Mouse (Mus musculus): ENCODE measurements around the gene Gadd45b. TPM values are rescaled to one million over a fixed set of nuclear protein-coding genes. Genes with fewer than 3 reads are reported as not detected.
A peak's percentile ranks its signal among the peaks of the same experiment; 100 is the strongest.

Gadd45b gene
- total and polyA plus RNA-seq, 2 experiments from 2014 or later, result 5.0 to 7.3 TPM

DNA sequence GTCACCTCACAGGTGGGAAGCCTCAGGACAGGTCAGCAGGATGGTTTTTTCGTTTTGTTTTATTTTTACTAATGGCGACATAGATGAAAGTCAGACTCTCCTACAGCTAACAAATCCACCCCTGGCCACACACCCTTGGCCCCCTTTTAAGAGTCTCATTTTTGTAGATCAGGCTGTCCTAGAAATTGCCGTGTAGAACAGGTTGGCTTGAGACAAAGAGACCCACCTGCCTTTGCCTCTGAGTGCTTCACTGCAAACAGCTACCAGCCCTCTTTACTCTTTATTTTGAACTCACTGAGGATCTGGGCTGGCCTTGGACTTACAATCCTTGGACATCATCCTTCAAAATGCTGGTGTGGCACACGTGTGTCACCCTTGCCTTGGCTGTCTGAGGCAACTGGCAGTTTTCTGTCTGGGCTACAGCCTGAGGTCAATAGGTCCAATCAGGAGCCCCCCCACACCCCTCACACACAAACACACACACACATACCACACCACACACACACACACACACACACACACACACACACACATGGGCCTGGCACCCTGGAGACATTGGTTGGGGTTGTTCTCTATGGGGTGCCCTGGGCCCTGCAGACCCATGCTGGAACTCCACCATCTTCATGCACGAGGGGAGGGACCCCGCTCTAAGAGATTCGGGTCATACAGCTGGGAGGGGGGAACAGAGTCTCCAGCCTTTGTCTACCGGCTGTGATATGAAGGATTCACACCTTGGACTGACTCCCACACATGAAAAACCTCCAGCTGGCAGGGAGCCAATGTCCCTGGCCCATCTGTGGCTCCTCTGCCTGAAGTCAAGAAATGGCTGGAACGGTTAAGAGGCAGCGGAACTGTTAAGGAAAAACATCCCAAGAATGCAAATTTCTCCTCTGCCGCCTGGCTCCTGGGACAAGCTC lies 42.5 kb downstream of the Gadd45b start:
- WGBS, result 53% methylated on average over 11 of the region's 11 CpGs
- Histone ChIP-seq H3K27me3 (ENCODE audit: insufficient read depth, low read length) (no peaks in the 10 kb centered on the region), H3K4me2 (ENCODE audit: low read depth, low read length, poor library complexity, severe bottlenecking) (no peak overlapping the region), H3K9me3 (ENCODE audit: low read length) (no peaks in the 10 kb centered on the region), H3K36me3 (ENCODE audit: insufficient read depth, low read length) (no peaks in the 10 kb centered on the region), H3K4me3 (ENCODE audit: low read depth, low read length) (no peak overlapping the region), H3K9ac (replicated peaks; ENCODE audit: low read length, poor library complexity, severe bottlenecking) (no peak overlapping the region), H3K27ac (ENCODE audit: low read depth, low read length) (no peak overlapping the region), H3K4me1 (ENCODE audit: insufficient read depth, low read length) (0 out of 2 replicates have a peak, but pooled peaks cover 3% of the 10 kb centered on the region)
- no peak for TF ChIP-seq CTCF (IDR thresholded peaks at IDR 0.05)
- no peak for ATAC-seq (ENCODE audit: low FRiP score)
- DNase-seq (ENCODE audit: low spot score), result peak; percentile 74

DNA sequence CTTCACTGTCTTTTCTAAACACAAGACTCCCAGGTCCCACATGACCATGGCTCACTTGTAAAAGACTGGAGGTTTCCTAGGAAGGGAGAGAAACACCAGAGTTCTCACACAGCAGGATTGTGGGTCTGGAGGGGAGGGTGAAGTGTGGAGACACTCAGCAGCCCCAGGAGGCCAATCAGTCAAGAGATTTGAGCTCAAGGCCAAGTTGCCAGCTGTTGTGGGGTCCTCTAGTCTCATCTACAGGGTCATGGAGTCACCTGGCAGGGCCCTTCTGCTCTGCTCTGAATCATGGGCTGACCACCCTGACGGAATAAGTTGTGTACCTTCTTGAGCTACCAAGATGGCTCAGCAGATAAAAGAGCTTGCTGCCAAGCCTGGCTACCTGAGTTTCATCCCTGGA lies 43.8 kb downstream of the Gadd45b start:
- no peak overlapping the region for H3K4me3 ChIP-seq (ENCODE audit: low read depth, low read length)
- H3K4me2 ChIP-seq (ENCODE audit: low read depth, low read length, poor library complexity, severe bottlenecking), result no peak overlapping the region
- no peaks in the 10 kb centered on the region for H3K36me3 ChIP-seq (ENCODE audit: insufficient read depth, low read length)
- H3K4me1 ChIP-seq (ENCODE audit: insufficient read depth, low read length), result 0 out of 2 replicates have a peak, but pooled peaks cover 3% of the 10 kb centered on the region
- WGBS, result 81% methylated on average over 1 of the region's 1 CpGs
- no peak overlapping the region for H3K9ac ChIP-seq (replicated peaks; ENCODE audit: low read length, poor library complexity, severe bottlenecking)
- TF ChIP-seq CTCF (IDR thresholded peaks at IDR 0.05), result no peak
- H3K9me3 ChIP-seq (ENCODE audit: low read length), result no peaks in the 10 kb centered on the region
- no peak overlapping the region for H3K27ac ChIP-seq (ENCODE audit: low read depth, low read length)
- no peaks in the 10 kb centered on the region for H3K27me3 ChIP-seq (ENCODE audit: insufficient read depth, low read length)
- no peak for DNase-seq (ENCODE audit: low spot score)
- no peak for ATAC-seq (ENCODE audit: low FRiP score)

DNA sequence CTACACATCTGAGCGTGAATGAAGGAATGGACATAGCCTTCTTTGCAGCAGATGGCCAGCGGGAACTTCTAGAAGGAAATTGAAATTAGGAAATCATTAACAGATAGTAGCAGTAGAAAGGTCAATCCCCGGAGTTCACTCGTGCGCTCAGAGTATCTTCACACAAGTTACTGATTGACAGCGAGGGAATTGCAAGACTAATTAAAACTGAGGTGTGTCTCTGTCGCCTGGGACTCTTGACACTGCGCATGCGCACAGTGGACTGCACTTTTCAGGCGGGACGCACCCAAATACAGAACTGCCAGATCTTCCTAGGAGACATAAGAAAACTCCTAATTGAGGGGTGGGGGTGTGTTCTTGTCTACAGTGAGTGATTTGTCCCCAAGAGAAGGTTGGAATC lies 45.6 kb downstream of the Gadd45b start:
- TF ChIP-seq CTCF (IDR thresholded peaks at IDR 0.05), result no peak
- 91% methylated on average over 11 of the region's 11 CpGs for WGBS
- Histone ChIP-seq H3K27me3 (ENCODE audit: insufficient read depth, low read length) (no peaks in the 10 kb centered on the region), H3K9me3 (ENCODE audit: low read length) (no peaks in the 10 kb centered on the region), H3K4me2 (ENCODE audit: low read depth, low read length, poor library complexity, severe bottlenecking) (no peak overlapping the region), H3K4me3 (ENCODE audit: low read depth, low read length) (no peak overlapping the region), H3K36me3 (ENCODE audit: insufficient read depth, low read length) (no peaks in the 10 kb centered on the region), H3K27ac (ENCODE audit: low read depth, low read length) (no peak overlapping the region), H3K9ac (replicated peaks; ENCODE audit: low read length, poor library complexity, severe bottlenecking) (no peak overlapping the region), H3K4me1 (ENCODE audit: insufficient read depth, low read length) (0 out of 2 replicates have a peak, but pooled peaks cover 3% of the 10 kb centered on the region)
- ATAC-seq (ENCODE audit: low FRiP score) (no peak), DNase-seq (ENCODE audit: low spot score) (no peak)

GRCm38 (mm10) chr10:80981564-80982112 lies 51.8 kb downstream of the Gadd45b start:
- Histone ChIP-seq H3K4me3 (ENCODE audit: low read depth, low read length) (no peak overlapping the region), H3K9ac (replicated peaks; ENCODE audit: low read length, poor library complexity, severe bottlenecking) (no peak overlapping the region), H3K4me2 (ENCODE audit: low read depth, low read length, poor library complexity, severe bottlenecking) (no peak overlapping the region), H3K4me1 (ENCODE audit: insufficient read depth, low read length) (peaks cover 6% of the 10 kb centered on the region; the same call in 1 of the 2 replicates), H3K27me3 (ENCODE audit: insufficient read depth, low read length) (peaks cover 14% of the 10 kb centered on the region), H3K36me3 (ENCODE audit: insufficient read depth, low read length) (no peaks in the 10 kb centered on the region), H3K9me3 (ENCODE audit: low read length) (no peaks in the 10 kb centered on the region), H3K27ac (ENCODE audit: low read depth, low read length) (no peak overlapping the region)
- WGBS, result 59% methylated on average over 7 of the region's 7 CpGs
- no peak for DNase-seq (ENCODE audit: low spot score)
- TF ChIP-seq CTCF (IDR thresholded peaks at IDR 0.05), result no peak
- ATAC-seq (ENCODE audit: low FRiP score), result no peak

Other genes starting within 250 kb of the Gadd45b start
- gene Mob3a, start 228.1 kb upstream of the Gadd45b start, total RNA-seq (2014; rRNA removed), result 66.6 and 75.1 TPM in 2 replicates
- gene Mob3a, start 228.1 kb upstream of the Gadd45b start, polyA plus RNA-seq (2015; fragmentation: Nextera tagmentation; extraction: Ambion mirVana), result 44.9 and 48.5 TPM in 2 replicates
- 26.3 and 48.0 TPM in 2 replicates for gene Izumo4, start 227.9 kb upstream of the Gadd45b start, total RNA-seq (2014; rRNA removed)
- 44.0 and 47.4 TPM in 2 replicates for gene Izumo4, start 227.9 kb upstream of the Gadd45b start, polyA plus RNA-seq (2015; fragmentation: Nextera tagmentation; extraction: Ambion mirVana)
- 182 and 183 TPM in 2 replicates for gene Ap3d1, start 187.8 kb upstream of the Gadd45b start, total RNA-seq (2014; rRNA removed)
- gene Ap3d1, start 187.8 kb upstream of the Gadd45b start, polyA plus RNA-seq (2015; fragmentation: Nextera tagmentation; extraction: Ambion mirVana), result 95.4 and 105 TPM in 2 replicates
- gene Dot1l, start 174.9 kb upstream of the Gadd45b start, total RNA-seq (2014; rRNA removed), result 23.8 and 34.4 TPM in 2 replicates
- 9.9 and 13.4 TPM in 2 replicates for gene Dot1l, start 174.9 kb upstream of the Gadd45b start, polyA plus RNA-seq (2015; fragmentation: Nextera tagmentation; extraction: Ambion mirVana)
- 18.3 and 34.2 TPM in 2 replicates for gene Sf3a2, start 131.9 kb upstream of the Gadd45b start, total RNA-seq (2014; rRNA removed)
- 61.5 and 64.3 TPM in 2 replicates for gene Sf3a2, start 131.9 kb upstream of the Gadd45b start, polyA plus RNA-seq (2015; fragmentation: Nextera tagmentation; extraction: Ambion mirVana)
- 68.0 and 88.1 TPM in 2 replicates for gene Plekhj1, start 131.4 kb upstream of the Gadd45b start, total RNA-seq (2014; rRNA removed)
- gene Plekhj1, start 131.4 kb upstream of the Gadd45b start, polyA plus RNA-seq (2015; fragmentation: Nextera tagmentation; extraction: Ambion mirVana), result 94.1 and 103 TPM in 2 replicates
- 0.82 and 2.9 TPM in 2 replicates for gene Amh, start 124.8 kb upstream of the Gadd45b start, total RNA-seq (2014; rRNA removed)
- gene Amh, start 124.8 kb upstream of the Gadd45b start, polyA plus RNA-seq (2015; fragmentation: Nextera tagmentation; extraction: Ambion mirVana), result not detected in 2 replicates
- not detected in 2 replicates for gene Jsrp1, start 116.6 kb upstream of the Gadd45b start, total RNA-seq (2014; rRNA removed)
- gene Jsrp1, start 116.6 kb upstream of the Gadd45b start, polyA plus RNA-seq (2015; fragmentation: Nextera tagmentation; extraction: Ambion mirVana), result 0.83 and 1.1 TPM in 2 replicates
- 863 and 928 TPM in 2 replicates for gene Oaz1, start 103.4 kb upstream of the Gadd45b start, total RNA-seq (2014; rRNA removed)
- 1,039 and 1,193 TPM in 2 replicates for gene Oaz1, start 103.4 kb upstream of the Gadd45b start, polyA plus RNA-seq (2015; fragmentation: Nextera tagmentation; extraction: Ambion mirVana)
- 39.3 and 61.0 TPM in 2 replicates for gene Lingo3, start 86.0 kb upstream of the Gadd45b start, total RNA-seq (2014; rRNA removed)
- 24.4 and 26.8 TPM in 2 replicates for gene Lingo3, start 86.0 kb upstream of the Gadd45b start, polyA plus RNA-seq (2015; fragmentation: Nextera tagmentation; extraction: Ambion mirVana)
- 136 and 249 TPM in 2 replicates for gene Lsm7, start 74.9 kb upstream of the Gadd45b start, total RNA-seq (2014; rRNA removed)
- 292 and 299 TPM in 2 replicates for gene Lsm7, start 74.9 kb upstream of the Gadd45b start, polyA plus RNA-seq (2015; fragmentation: Nextera tagmentation; extraction: Ambion mirVana)
- gene Sppl2b, start 74.8 kb upstream of the Gadd45b start, total RNA-seq (2014; rRNA removed), result 116 and 132 TPM in 2 replicates
- 78.6 and 86.2 TPM in 2 replicates for gene Sppl2b, start 74.8 kb upstream of the Gadd45b start, polyA plus RNA-seq (2015; fragmentation: Nextera tagmentation; extraction: Ambion mirVana)
- gene Tmprss9, start 58.2 kb upstream of the Gadd45b start, total RNA-seq (2014; rRNA removed), result 0.09 and 0.11 TPM in 2 replicates
- 0.27 and 0.31 TPM in 2 replicates for gene Tmprss9, start 58.2 kb upstream of the Gadd45b start, polyA plus RNA-seq (2015; fragmentation: Nextera tagmentation; extraction: Ambion mirVana)
- gene Timm13, start 29.1 kb upstream of the Gadd45b start, total RNA-seq (2014; rRNA removed), result 153 and 267 TPM in 2 replicates
- 362 and 384 TPM in 2 replicates for gene Timm13, start 29.1 kb upstream of the Gadd45b start, polyA plus RNA-seq (2015; fragmentation: Nextera tagmentation; extraction: Ambion mirVana)
- 40.2 and 47.3 TPM in 2 replicates for gene Lmnb2, start 11.8 kb upstream of the Gadd45b start, total RNA-seq (2014; rRNA removed)
- gene Lmnb2, start 11.8 kb upstream of the Gadd45b start, polyA plus RNA-seq (2015; fragmentation: Nextera tagmentation; extraction: Ambion mirVana), result 22.6 and 22.7 TPM in 2 replicates
- gene Gng7, start 84.9 kb downstream of the Gadd45b start, total RNA-seq (2014; rRNA removed), result 27.6 and 40.7 TPM in 2 replicates
- gene Gng7, start 84.9 kb downstream of the Gadd45b start, polyA plus RNA-seq (2015; fragmentation: Nextera tagmentation; extraction: Ambion mirVana), result 29.5 and 29.9 TPM in 2 replicates
- gene Diras1, start 95.6 kb downstream of the Gadd45b start, total RNA-seq (2014; rRNA removed), result 104 and 119 TPM in 2 replicates
- 95.2 and 98.3 TPM in 2 replicates for gene Diras1, start 95.6 kb downstream of the Gadd45b start, polyA plus RNA-seq (2015; fragmentation: Nextera tagmentation; extraction: Ambion mirVana)
- 115 and 122 TPM in 2 replicates for gene Slc39a3, start 107.4 kb downstream of the Gadd45b start, total RNA-seq (2014; rRNA removed)
- gene Slc39a3, start 107.4 kb downstream of the Gadd45b start, polyA plus RNA-seq (2015; fragmentation: Nextera tagmentation; extraction: Ambion mirVana), result 50.2 and 54.7 TPM in 2 replicates
- 216 and 236 TPM in 2 replicates for gene Sgta, start 130.1 kb downstream of the Gadd45b start, total RNA-seq (2014; rRNA removed)
- 325 and 348 TPM in 2 replicates for gene Sgta, start 130.1 kb downstream of the Gadd45b start, polyA plus RNA-seq (2015; fragmentation: Nextera tagmentation; extraction: Ambion mirVana)
- gene Thop1, start 140.0 kb downstream of the Gadd45b start, total RNA-seq (2014; rRNA removed), result 59.9 and 67.1 TPM in 2 replicates
- 35.2 and 35.8 TPM in 2 replicates for gene Thop1, start 140.0 kb downstream of the Gadd45b start, polyA plus RNA-seq (2015; fragmentation: Nextera tagmentation; extraction: Ambion mirVana)
- 0.28 and 1.6 TPM in 2 replicates for gene Creb3l3, start 168.8 kb downstream of the Gadd45b start, total RNA-seq (2014; rRNA removed)
- gene Creb3l3, start 168.8 kb downstream of the Gadd45b start, polyA plus RNA-seq (2015; fragmentation: Nextera tagmentation; extraction: Ambion mirVana), result 0.62 and 0.81 TPM in 2 replicates
- gene Map2k2, start 175.8 kb downstream of the Gadd45b start, total RNA-seq (2014; rRNA removed), result 256 and 261 TPM in 2 replicates
- 210 and 218 TPM in 2 replicates for gene Map2k2, start 175.8 kb downstream of the Gadd45b start, polyA plus RNA-seq (2015; fragmentation: Nextera tagmentation; extraction: Ambion mirVana)
- 23.6 and 29.5 TPM in 2 replicates for gene Zbtb7a, start 205.1 kb downstream of the Gadd45b start, total RNA-seq (2014; rRNA removed)
- gene Zbtb7a, start 205.1 kb downstream of the Gadd45b start, polyA plus RNA-seq (2015; fragmentation: Nextera tagmentation; extraction: Ambion mirVana), result 16.1 and 18.0 TPM in 2 replicates
- gene Pias4, start 237.8 kb downstream of the Gadd45b start, total RNA-seq (2014; rRNA removed), result 31.2 and 38.0 TPM in 2 replicates
- gene Pias4, start 237.8 kb downstream of the Gadd45b start, polyA plus RNA-seq (2015; fragmentation: Nextera tagmentation; extraction: Ambion mirVana), result 30.1 and 31.3 TPM in 2 replicates
- gene Eef2, start 246.6 kb downstream of the Gadd45b start, total RNA-seq (2014; rRNA removed), result 2,062 and 2,304 TPM in 2 replicates
- gene Eef2, start 246.6 kb downstream of the Gadd45b start, polyA plus RNA-seq (2015; fragmentation: Nextera tagmentation; extraction: Ambion mirVana), result 440 and 459 TPM in 2 replicates

All from midbrain, postnatal 0 days (tissue).